Mouse (Mus musculus): ENCODE measurements around the gene Gpam. TPM values are rescaled to one million over a fixed set of nuclear protein-coding genes. Genes with fewer than 3 reads are reported as not detected.

Gene Gpam
- polyA plus RNA-seq, 1 experiment from 2014 or later = 8.6 TPM

DNA sequence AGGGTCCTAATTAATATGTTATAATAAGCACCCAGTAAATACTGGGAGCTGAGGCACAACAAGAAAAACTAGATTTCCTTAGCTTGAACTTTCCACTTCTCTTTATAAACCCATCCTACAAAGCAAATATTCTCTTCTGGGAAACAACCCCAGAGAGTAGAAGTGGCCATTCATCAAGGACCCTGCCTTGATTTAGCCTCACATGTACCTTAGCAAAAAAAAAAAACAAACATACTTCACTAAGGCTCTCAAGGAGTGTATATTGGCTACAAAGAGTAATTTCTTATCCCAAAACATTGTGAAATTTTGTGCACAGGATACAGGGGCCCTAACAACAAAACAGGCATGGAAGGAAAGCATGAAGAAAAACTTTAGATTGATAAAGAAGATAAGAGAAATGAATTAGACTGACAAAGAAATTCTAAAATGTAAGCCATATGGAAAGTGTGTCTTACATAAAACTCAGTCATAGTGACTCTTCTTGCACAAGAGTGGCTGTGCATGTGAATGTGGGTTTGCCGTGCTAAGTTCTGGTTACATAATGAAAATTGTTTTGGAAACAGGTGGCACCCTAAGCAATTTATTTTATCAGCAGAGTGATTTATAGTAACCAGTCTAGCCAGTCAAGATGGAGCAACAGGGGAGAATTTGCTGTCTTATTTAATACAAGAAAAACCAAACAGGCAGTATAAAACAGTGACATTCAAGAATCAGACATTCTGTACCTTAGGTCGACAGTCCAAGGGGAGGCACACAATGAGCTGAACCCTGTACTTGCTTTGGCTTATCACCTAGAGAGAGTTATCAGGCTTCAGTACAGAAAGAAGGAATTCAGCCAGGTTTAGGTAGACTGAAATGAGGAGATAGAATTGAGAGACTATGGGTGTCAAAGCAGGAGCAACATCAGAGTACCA, 26.6 kb downstream of the Gpam start:
- peak overlapping the region; percentile 76; the same call in 1 of the 2 replicates for H3K27ac ChIP-seq (replicated peaks)
- WGBS = 79% methylated on average over 2 of the region's 2 CpGs

DNA sequence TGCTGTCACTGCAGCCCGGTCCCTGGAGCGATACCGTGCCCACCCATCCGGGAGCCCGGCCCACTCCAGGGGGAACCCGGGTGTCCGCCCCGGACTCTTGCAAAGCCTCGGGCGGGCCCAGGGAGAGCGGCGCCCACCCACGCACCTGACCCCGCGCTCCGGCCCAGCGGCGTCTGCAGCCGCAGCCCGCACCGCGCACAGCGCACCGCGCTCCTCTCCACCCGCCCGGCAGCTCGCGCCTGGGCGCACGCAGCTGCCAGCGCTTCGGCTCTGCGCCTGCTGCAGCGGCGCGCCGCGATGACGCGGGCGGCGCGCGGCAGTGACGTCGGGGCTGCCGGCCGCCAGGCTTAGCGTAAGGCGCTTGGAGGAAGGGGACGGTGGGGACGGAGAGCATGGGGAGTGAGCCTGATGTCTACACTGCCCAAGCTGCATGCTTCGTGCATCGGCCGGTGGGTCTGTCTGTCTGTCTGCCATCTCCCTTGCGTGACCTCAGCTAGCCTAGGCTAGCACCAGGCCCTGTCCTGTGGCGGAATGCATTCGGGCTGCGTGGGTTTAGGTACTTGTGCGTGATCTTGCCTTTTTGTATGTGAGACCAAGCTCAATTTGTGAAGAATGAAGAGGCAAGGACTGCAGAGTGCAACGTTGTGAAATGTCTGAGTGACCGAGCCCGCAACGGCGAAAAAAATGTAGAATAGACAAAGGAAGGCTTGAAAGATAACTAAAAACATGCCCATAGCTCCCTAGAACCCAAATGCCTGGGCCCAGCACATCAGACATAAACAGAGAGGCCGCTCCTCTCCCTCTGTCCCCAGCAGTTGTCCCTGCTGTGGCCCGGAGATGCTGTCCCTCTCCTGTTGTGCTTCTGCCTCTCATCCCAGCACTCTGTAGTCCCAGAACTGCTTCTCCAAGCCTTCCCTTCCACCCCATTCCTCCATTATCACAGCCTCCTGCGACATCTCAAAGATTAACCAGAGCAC, 27.6 kb downstream of the Gpam start:
- Histone ChIP-seq H3K9ac (peak overlapping the region; percentile 85), H3K9me3 (no peaks in the 10 kb centered on the region), H3K27ac (replicated peaks) (peak overlapping the region; percentile 76), H3K36me3 (peaks cover 15% of the 10 kb centered on the region), H3K4me1 (peaks cover 29% of the 10 kb centered on the region), H3K27me3 (replicated peaks) (no peaks in the 10 kb centered on the region), H3K4me3 (peak overlapping the region; percentile 85), H3K4me2 (peak overlapping the region; percentile 99)
- peak; percentile 86 for ATAC-seq (ENCODE audit: extremely low read depth, insufficient number of reproducible peaks, low FRiP score, low TSS enrichment)
- under 1% methylated on average over 67 of the region's 69 CpGs for WGBS

More for the DNA sequence above, 26.6 kb downstream of the Gpam start:
- peaks cover 11% of the 10 kb centered on the region for H3K36me3 ChIP-seq
- H3K4me1 ChIP-seq = peaks cover 29% of the 10 kb centered on the region
- ATAC-seq (ENCODE audit: extremely low read depth, insufficient number of reproducible peaks, low FRiP score, low TSS enrichment) = no peak
- H3K27me3 ChIP-seq (replicated peaks) = no peaks in the 10 kb centered on the region
- H3K9me3 ChIP-seq = no peaks in the 10 kb centered on the region
- H3K4me3 ChIP-seq = peak overlapping the region; percentile 85
- peak overlapping the region; percentile 99 for H3K4me2 ChIP-seq
- peak overlapping the region; percentile 85 for H3K9ac ChIP-seq

DNA sequence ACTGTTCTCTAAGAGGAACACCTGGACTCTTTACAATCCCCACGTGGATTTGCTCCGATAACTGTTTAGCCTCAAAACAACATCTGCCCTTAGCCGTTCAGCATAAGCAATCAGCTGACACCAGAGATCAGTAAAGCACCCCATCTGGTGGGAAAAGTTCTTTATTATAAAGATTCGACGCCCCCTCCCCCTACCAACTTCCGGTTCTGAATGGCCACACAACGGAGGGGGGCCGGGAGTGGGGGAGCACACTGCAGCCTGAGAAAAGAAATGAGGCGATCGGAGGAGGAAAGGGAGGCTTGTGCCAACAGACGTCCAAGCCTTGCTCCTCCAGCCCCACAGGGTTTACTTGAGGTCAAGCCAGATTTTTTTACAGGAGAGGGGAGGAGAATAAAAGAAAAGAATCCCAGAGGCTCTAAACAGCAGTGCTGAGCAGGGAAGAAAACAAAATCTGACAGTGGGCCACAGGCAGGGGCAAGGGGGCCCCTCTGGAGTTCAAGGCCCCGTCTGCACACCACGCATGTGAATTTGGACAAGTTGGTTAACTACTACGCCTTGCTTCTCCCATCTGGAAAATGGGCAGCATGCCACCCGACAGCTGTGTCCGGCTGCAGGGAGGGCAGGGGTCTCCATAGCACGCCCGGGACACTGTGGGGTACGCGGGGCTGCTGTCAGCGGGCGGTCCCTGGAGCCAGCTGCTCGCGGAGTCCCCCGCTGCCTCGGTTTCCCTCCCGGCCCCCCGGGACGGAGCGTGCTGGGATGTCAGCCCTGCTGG, 28.4 kb downstream of the Gpam start:
- peaks cover 17% of the 10 kb centered on the region for H3K36me3 ChIP-seq
- 2% methylated on average over 30 of the region's 30 CpGs for WGBS
- H3K9ac ChIP-seq = peak overlapping the region; percentile 85
- H3K27ac ChIP-seq (replicated peaks) = peak overlapping the region; percentile 76
- peaks cover 28% of the 10 kb centered on the region for H3K4me1 ChIP-seq
- peak overlapping the region; percentile 85 for H3K4me3 ChIP-seq
- H3K4me2 ChIP-seq = peak overlapping the region; percentile 99
- H3K27me3 ChIP-seq (replicated peaks) = no peaks in the 10 kb centered on the region
- no peaks in the 10 kb centered on the region for H3K9me3 ChIP-seq
- no peak for ATAC-seq (ENCODE audit: extremely low read depth, insufficient number of reproducible peaks, low FRiP score, low TSS enrichment)

DNA sequence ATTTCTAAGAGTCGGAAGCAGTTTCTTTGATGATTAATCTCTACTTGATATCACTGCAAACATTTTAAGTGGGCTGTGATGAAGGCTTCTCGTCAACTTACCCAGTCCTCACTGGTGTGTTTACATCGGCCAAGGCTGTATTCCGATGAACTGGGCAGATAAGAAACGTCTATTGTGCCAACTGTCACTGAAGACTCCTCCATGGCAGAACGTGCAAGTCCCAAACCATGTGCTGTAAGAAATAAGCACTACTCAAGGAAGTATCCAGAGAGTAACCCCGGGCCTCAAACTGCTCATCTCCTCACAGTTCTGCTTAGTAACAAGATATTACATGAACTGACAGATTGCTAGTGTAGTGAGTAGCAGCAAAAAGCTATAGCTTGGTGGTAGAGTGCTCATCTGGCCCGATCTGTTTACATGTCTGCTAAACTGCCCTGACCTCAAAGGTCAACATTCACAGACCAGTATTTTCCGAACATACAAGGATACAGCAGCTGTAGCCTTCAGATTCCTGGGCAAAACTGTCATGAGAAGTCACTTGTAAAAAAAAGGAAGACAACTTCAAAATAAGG, 29.6 kb downstream of the Gpam start:
- WGBS = 59% methylated on average over 9 of the region's 9 CpGs
- H3K36me3 ChIP-seq = peaks cover 28% of the 10 kb centered on the region
- ATAC-seq (ENCODE audit: extremely low read depth, insufficient number of reproducible peaks, low FRiP score, low TSS enrichment) = no peak
- H3K27ac ChIP-seq (replicated peaks) = no peak overlapping the region
- H3K4me1 ChIP-seq = peaks cover 20% of the 10 kb centered on the region
- no peak overlapping the region for H3K4me3 ChIP-seq
- H3K4me2 ChIP-seq = no peak overlapping the region
- no peak overlapping the region for H3K9ac ChIP-seq
- H3K9me3 ChIP-seq = no peaks in the 10 kb centered on the region
- no peaks in the 10 kb centered on the region for H3K27me3 ChIP-seq (replicated peaks)

DNA sequence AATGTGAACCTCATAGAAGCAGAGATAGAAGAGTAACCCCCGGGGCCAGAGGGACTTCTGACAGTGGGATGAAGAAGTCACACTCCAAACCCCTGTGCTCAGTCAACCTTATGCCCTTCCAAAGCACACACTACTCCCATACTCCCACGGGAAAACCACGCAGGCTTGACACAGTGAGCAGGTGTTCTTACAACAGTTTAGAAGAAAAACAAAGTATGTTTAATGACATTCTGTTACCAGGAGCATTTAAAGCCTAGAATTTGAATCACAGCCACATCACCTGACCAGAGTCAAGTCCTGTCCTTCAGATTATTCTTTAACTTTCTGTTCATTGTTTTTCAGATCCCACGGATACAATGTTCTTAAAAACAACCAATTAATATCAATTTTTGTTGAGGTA, 30.4 kb downstream of the Gpam start:
- WGBS = 79% methylated on average over 4 of the region's 4 CpGs
- no peak for ATAC-seq (ENCODE audit: extremely low read depth, insufficient number of reproducible peaks, low FRiP score, low TSS enrichment)

DNA sequence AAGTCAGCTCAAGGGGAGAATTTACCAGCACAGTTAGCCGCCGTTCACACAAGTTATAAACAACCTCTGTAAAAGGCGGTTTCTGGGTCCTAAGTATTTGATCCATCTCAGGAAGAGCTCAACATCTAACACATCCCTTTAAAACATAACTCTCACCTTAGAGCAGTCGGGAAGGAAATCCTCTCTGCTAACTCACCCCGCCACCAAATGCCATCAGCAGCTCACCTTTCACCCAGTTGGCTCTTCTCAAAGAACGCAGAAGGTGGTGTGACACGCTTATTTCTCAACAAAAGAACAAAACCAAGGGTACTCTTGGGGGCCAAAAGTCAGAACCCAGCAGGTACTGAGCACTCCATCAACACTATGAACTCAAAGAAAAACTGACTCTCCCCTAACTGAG, 31.5 kb downstream of the Gpam start:
- Histone ChIP-seq H3K27ac (replicated peaks) (no peak overlapping the region), H3K36me3 (peaks cover 39% of the 10 kb centered on the region), H3K9me3 (no peaks in the 10 kb centered on the region), H3K27me3 (replicated peaks) (no peaks in the 10 kb centered on the region), H3K4me2 (no peak overlapping the region), H3K4me3 (no peak overlapping the region), H3K4me1 (peaks cover 24% of the 10 kb centered on the region), H3K9ac (no peak overlapping the region)
- WGBS = 81% methylated on average over 7 of the region's 7 CpGs
- no peak for ATAC-seq (ENCODE audit: extremely low read depth, insufficient number of reproducible peaks, low FRiP score, low TSS enrichment)

More for the DNA sequence above, 30.4 kb downstream of the Gpam start:
- Histone ChIP-seq H3K36me3 (peaks cover 28% of the 10 kb centered on the region), H3K9ac (no peak overlapping the region), H3K4me2 (no peak overlapping the region), H3K4me1 (peaks cover 20% of the 10 kb centered on the region), H3K27me3 (replicated peaks) (no peaks in the 10 kb centered on the region), H3K9me3 (no peaks in the 10 kb centered on the region), H3K27ac (replicated peaks) (no peak overlapping the region), H3K4me3 (no peak overlapping the region)

DNA sequence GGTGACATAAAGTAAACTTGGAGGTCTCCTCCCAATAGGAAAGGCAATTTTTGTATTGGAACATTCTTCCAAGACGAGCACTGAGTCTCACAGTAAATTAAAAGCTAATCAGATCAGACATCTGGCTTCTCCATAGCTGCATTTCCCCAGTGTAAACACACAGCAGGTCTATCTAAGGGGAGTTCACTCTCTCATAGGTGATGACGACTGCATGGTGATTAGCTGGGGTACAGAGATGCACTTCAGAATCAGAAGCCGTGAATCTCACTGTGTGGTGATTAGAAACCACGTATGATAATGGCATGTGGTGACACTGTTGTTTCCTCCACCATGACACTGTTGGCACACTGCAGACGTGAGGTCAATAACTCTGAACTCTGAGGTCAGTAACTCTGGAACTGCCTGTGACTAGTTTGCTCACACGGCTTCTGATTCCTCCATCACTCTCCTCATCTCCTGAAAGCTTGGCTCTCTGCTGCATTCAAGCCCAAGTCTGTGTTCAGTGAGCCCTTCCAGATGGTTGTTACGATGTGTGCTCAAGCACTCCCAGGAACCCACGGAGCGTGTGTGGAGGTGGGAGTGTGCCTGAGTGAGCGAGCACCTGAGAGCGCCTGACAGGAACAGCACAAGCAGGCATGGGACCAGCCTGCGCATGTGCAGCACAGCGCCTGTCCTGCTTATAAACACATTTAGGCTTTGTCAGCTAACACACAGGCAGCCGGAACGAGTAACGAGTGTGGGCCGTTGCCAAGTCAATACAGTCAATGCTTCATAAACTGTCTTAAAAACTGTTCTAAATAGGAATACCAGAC, 35.2 kb downstream of the Gpam start:
- ATAC-seq (ENCODE audit: extremely low read depth, insufficient number of reproducible peaks, low FRiP score, low TSS enrichment) = no peak
- H3K27ac ChIP-seq (replicated peaks) = no peak overlapping the region

DNA sequence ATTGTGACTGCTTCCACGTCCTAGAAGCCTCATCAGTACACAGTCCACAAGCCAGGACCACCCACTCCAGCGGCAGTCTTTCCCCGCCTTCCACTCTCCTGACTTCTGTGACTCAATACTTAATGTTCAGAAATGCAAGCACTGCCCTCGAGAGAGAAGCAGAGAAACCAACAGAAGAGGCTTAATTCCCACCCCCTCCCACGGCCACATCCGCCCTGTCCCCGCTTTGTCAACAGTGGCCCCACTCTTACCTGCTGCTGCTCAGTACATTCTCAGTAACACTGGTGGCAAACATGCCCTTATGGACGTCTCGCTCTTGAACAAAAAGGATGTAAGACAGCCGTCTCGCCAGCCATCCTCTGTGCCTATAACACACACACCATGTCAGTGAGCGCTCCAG, 36.2 kb downstream of the Gpam start:
- H3K27me3 ChIP-seq (replicated peaks) = no peaks in the 10 kb centered on the region
- H3K36me3 ChIP-seq = peaks cover 71% of the 10 kb centered on the region
- no peaks in the 10 kb centered on the region for H3K9me3 ChIP-seq
- H3K4me3 ChIP-seq = no peak overlapping the region
- H3K4me1 ChIP-seq = peaks cover 12% of the 10 kb centered on the region; the same call in 1 of the 2 replicates
- no peak overlapping the region for H3K4me2 ChIP-seq
- ATAC-seq (ENCODE audit: extremely low read depth, insufficient number of reproducible peaks, low FRiP score, low TSS enrichment) = no peak
- 74% methylated on average over 12 of the region's 12 CpGs for WGBS
- no peak overlapping the region for H3K9ac ChIP-seq
- H3K27ac ChIP-seq (replicated peaks) = no peak overlapping the region

More for the DNA sequence above, 35.2 kb downstream of the Gpam start:
- peaks cover 69% of the 10 kb centered on the region for H3K36me3 ChIP-seq
- H3K9ac ChIP-seq = no peak overlapping the region
- WGBS = 73% methylated on average over 17 of the region's 17 CpGs
- H3K27me3 ChIP-seq (replicated peaks) = no peaks in the 10 kb centered on the region
- H3K9me3 ChIP-seq = no peaks in the 10 kb centered on the region
- no peak overlapping the region for H3K4me2 ChIP-seq
- H3K4me1 ChIP-seq = peaks cover 12% of the 10 kb centered on the region; the same call in 1 of the 2 replicates
- no peak overlapping the region for H3K4me3 ChIP-seq

DNA sequence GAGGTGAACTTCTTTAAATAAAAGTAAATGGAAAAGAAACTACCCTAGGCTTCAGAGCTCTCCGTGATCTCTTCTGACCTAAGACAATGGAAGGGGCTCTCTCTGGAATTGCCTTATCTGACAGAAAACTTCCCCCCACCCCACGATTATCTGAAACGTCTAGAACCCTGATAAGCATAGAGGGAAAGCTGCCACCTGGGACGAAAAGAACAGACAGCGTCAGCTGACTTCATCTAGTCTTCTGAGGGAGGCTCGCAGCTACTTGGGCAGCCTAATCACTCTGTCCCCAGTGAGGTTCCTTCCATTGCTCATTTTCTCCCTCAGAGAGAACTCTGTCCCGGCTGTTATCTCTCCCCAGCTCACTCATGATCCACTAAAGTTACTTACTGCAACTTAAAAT, 36.9 kb downstream of the Gpam start:
- Histone ChIP-seq H3K27me3 (replicated peaks) (no peaks in the 10 kb centered on the region), H3K4me3 (no peak overlapping the region), H3K4me2 (no peak overlapping the region), H3K4me1 (peaks cover 17% of the 10 kb centered on the region), H3K36me3 (peaks cover 71% of the 10 kb centered on the region), H3K27ac (replicated peaks) (no peak overlapping the region), H3K9me3 (no peaks in the 10 kb centered on the region), H3K9ac (no peak overlapping the region)
- 23% methylated on average over 7 of the region's 7 CpGs for WGBS
- no peak for ATAC-seq (ENCODE audit: extremely low read depth, insufficient number of reproducible peaks, low FRiP score, low TSS enrichment)

DNA sequence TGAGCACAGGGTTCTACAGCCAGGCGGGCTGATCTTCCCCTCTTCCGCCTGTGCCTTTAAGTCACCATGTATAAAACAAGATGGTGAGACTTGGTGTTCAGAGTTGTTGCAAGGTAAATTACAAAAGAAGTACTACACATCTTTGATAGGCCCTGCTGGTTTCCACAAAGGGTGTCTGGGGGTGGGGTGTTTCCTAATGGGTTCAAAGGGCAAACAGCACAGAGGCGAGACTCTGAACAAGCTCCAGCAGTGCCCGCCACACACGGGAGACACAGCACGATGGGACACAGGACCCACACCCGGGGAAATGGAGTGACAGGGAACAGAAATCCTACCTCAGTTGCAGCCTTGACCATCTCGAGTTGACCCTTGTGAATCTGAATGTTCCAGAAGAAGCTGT, 39.3 kb downstream of the Gpam start:
- H3K27me3 ChIP-seq (replicated peaks) = no peaks in the 10 kb centered on the region
- peaks cover 20% of the 10 kb centered on the region for H3K4me1 ChIP-seq
- WGBS = 87% methylated on average over 8 of the region's 8 CpGs
- peaks cover 84% of the 10 kb centered on the region for H3K36me3 ChIP-seq
- H3K4me3 ChIP-seq = no peak overlapping the region
- H3K27ac ChIP-seq (replicated peaks) = no peak overlapping the region
- no peak overlapping the region for H3K9ac ChIP-seq
- ATAC-seq (ENCODE audit: extremely low read depth, insufficient number of reproducible peaks, low FRiP score, low TSS enrichment) = no peak
- H3K4me2 ChIP-seq = no peak overlapping the region
- no peaks in the 10 kb centered on the region for H3K9me3 ChIP-seq
